Mouse (Mus musculus) natural killer cell, adult 2 months (primary cell): Measurements from ENCODE around the gene Drg1.
"Not testable (repeated sequence)": the region's sequence is repeated elsewhere in the genome, so short reads cannot be mapped to it uniquely, and the experiment has no call there.

ENCODE experiments used
- DNase-seq, 2 experiments: peaks; one replicate each; pipeline ENCODE4 v3.0.0; 2022; ENCODE audit warnings: low spot score in 2 of 2

Gene Drg1

DNA sequence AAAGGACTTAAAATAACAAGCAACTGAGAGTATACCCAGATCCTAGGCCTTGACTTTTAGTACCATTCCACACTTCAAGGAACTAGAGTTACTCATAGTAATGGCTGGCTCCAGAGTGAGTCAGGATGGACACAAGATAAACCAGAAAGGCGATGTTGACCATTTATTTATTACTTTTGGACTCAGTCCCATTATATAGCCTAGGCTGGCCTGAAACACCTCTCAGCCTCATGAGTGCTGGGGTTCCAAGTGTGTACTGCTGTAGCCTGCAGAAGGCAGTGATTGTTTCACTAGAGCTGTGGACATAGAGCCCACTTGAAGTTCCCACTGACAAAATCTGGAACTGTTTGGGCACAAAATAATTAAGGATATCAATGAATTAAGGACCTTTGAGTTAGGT, 53.7 kb downstream of the Drg1 start:
- DNase-seq = no peak

DNA sequence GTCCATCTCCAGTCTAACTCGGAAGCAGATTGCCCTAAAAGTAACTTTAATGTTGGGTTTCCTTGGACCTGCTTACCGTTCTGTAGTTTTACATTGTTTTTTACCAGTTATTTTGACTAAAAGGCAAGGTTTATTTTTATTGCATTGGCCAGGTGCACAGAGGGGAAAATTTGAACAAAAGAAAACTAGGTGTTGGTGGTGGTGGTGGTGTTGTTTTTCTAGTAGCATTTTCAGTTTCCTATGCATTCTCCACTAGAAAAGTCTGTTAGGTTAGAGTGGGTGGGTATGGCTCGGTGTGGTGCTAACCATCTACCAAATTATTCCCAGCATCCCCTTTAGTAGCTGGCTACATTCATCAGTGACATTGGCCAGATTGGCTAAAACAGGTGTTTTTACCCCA, 59.4 kb downstream of the Drg1 start:
- no peak for DNase-seq

DNA sequence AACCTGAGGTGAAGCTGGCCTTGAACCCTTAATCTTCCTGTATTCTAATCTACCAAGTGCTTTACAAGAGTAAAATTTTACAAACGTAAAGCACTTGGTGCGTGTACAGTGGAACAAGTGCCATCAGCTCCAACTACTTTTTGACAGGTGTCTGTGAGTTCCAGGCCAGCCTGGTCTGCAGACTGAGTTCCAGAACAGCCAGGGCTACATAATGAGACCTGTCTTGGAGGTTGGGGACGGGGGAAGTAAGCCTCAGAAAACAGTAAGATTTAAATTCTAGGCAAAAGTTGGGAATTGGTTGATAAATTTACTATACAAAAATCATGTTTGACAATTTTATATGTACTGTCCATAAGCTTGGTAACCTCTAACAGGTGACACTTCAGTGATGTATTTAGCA, 61.0 kb downstream of the Drg1 start:
- DNase-seq = no peak

GRCm38 (mm10) chr11:3203771-3204170, 62.4 kb downstream of the Drg1 start:
- DNase-seq = no peak

- peak; percentile 44 to 69 for DNase-seq
These were observed 63.3 kb downstream of the Drg1 start for GRCm38 (mm10) chr11:3202781-3203441.

DNA sequence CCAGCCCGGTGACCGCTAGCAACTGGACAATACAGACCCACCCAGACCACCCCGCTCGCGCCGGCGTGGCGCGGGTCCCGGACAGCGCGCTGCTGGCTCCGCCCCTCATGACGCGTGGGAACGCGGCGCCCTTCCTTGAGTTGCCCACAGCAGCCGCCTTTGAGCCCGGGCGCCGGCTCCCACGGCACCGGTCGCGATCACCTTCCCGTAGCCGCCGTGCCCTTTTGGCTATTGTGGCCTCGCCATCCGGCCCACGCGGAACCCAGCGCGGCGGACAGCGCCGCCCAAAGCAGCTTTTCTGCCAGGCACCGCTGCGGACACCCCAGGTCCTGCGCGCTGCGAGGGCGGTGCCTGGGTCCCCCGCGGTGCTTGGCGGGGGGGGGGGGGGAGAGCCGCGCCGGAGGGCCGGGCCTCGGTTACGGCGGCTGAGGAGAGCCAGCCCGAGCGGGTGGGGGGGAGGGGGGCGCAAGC, 63.9 kb downstream of the Drg1 start, which contains the start of gene Eif4enif1:
TSS of gene Eif4enif1 (plus strand) at position 162 of the 471 bp plus-strand sequence.
- DNase-seq = peak; percentile 93 to 94

GRCm38 (mm10) chr11:3201326-3202230, 64.6 kb downstream of the Drg1 start:
- DNase-seq = no peak

- not testable (repeated sequence) for DNase-seq
These were observed 65.6 kb downstream of the Drg1 start for GRCm38 (mm10) chr11:3200636-3201035.

GRCm38 (mm10) chr11:3193363-3193762, 72.9 kb downstream of the Drg1 start, which contains the start of gene Sfi1:
TSS of gene Sfi1 (minus strand) at chr11:3193463.
- no peak for DNase-seq

GRCm38 (mm10) chr11:3182707-3183106, 83.5 kb downstream of the Drg1 start:
- not testable (repeated sequence) for DNase-seq

DNA sequence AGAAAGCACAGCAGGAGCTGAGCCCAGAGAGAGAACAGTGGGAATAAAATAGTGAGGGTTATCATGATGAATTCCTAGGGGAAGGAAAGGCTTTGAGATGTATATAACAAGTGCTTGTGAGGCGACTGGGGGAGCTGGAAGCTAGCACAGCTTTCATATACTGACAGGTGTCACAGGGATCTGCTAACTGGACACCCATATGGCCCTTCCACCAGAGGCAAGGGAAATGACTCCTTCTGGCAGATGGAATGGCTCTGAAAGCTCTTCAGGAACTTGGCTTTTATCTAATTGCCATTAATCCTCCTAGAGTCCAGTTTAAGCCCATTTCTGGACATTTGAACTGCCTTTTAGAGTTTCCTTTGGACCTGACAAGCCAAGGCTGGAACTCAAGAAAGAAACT, 84.2 kb downstream of the Drg1 start:
- not testable (repeated sequence) for DNase-seq

- peak; percentile 81 to 83 for DNase-seq
These were observed 85.0 kb downstream of the Drg1 start for GRCm38 (mm10) chr11:3181250-3181649.

DNA sequence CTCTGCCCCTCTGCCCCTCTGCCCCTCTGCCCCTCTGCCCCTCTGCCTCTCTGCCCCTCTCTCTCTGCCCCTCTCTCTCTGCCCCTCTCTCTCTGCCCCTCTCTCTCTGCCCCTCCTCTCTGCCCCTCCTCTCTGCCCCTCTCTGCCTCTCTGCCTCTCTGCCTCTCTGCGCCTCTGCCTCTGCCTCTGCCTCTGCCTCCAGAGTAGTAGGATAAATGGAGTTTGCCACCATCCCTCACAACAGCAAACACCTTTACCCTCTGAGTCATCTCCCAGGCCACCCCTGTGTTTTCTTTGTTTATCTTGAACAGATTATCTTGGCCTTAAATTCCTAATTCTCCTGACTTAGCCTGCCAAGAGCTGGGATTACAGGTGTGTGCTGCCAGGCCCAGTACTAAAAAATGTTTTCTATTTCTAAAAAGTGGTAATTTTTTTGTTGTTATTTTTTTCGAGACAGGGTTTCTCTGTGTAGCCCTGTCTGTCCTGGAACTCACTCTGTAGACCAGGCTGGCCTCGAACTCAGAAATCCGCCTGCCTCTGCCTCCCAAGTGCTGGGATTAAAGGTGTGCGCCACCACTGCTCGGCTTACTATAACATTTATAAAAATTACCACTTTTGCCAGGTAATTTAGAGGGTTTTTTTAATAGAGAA, 85.6 kb downstream of the Drg1 start:
- DNase-seq = not testable (repeated sequence)

- DNase-seq = peak; percentile 25 to 35
These were observed 86.5 kb downstream of the Drg1 start for GRCm38 (mm10) chr11:3179726-3180092.

DNA sequence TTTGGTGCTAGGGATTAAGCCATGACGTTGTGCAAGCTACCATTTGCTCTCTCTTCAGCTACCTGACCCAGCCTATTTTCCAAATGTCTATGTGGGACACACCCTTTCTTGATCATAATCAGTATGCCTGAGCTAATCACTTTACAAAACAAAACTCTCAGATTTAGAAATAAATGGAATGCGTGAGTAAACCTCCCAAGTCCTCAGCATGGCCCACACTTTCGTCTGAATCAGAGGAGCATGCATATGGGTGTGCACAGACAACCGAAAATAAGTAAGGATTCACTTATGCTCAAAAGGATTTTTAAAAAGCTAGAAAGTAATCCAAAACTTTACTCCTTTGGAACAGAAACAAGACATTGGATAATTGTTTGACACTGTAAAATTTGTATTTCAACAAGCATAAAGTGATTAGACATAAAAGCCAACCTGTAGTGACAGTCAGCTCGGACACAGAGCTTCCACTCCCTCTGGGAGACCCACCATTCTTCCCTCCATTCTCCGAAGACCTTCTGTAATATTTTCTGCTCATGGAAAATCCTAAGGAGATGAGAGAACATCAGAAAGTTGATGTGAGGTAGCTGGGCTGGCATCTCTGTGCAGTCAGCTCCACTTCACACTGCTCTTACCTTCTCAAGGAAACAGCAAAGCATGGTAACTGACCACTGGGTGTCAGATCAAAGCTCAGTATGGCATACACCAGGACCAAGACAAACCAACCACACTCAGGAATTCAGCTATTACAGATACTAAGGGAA, 87.1 kb downstream of the Drg1 start:
- peak in 1 of 2 experiments; percentile 21 for DNase-seq

DNA sequence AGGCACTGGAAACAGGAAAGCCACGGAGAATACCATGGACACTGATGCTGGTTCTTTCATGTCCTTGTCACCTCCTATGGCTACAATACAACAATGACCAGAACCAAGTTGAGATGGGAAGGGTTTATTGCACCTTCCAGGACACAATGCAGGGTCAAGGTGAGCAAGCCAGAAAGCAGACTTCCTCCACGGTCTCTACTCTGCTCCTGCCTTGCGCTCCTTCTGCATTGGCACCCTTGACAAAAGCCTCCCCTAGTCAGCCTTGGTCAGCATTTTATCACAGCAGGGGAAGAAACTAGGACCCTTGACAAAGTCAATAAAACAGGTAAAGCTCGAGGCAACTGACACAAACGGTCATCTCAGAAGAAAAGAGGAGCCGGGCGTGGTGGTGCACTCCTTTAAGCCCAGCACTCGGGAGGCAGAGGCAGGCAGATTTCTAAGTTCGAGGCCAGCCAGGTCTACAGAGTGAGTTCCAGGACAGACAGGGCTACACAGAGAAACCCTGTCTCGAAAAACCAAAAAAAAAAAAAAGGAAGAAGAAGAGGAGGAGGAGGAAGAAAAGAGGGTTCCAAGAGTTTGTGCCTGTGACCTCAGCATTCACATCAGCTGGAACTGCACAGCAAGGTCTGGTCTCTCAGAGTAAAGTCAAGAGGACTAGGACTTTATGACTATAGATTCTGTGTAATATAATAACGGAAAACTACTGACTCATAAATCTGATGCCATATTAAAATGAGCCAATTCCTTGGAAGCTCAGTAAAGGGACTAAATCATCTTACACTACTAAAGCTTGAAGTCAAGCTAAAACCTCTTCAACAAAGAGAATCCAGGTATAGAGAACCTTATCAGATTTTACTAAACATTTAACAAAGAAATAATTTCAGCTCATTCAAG, 92.5 kb downstream of the Drg1 start:
- DNase-seq = peak; percentile 46 to 57

GRCm38 (mm10) chr11:3172526-3172925, 93.7 kb downstream of the Drg1 start:
- DNase-seq = not testable (repeated sequence)

DNA sequence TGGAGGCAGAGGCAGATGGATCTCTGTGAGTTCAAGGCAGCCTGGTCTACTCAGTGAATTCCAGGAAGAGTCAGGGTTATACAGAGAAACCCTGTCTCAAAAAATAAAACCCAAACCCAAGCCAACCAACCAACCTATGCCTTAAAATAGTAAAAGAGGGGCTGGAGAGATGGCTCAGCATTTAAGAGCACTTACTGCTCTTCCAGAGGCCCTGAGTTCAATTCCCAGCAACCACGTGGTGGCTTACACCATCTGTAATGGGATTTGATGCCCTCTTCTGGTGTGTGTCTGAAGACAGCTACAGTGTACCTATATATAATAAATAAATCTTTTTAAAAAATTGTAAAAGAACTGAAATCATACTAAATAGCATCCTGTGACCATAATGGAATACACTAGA, 94.3 kb downstream of the Drg1 start:
- DNase-seq = peak; percentile 36 to 46

- peak in 1 of 2 experiments; percentile 24 for DNase-seq
These were observed 97.2 kb downstream of the Drg1 start for GRCm38 (mm10) chr11:3169042-3169441.

- DNase-seq = peak; percentile 45 to 48
These were observed 98.6 kb downstream of the Drg1 start for GRCm38 (mm10) chr11:3167571-3168001.
